Mouse (Mus musculus) cortical plate, adult 2 months (tissue): Measurements from ENCODE around the gene Hsdl1.

Source experiments
- CTCF ChIP-seq: fragments of 200-500 bp; IDR thresholded peaks from 2 replicates; pipeline ENCODE4 v1.5.1; 2011; ENCODE audit warnings: mild to moderate bottlenecking, control low read depth, low read length; ENCODE audit not compliant: insufficient read depth; ENCODE audit errors: extremely low read depth
- POLR2A ChIP-seq: fragments of 200-500 bp; IDR thresholded peaks from 2 replicates; pipeline ENCODE4 v1.6.1; 2011; ENCODE audit warnings: mild to moderate bottlenecking, low read length, control low read depth; ENCODE audit not compliant: insufficient read depth; ENCODE audit errors: extremely low read depth

GRCm38 (mm10) chr8:119530937-119531336 lies 44.0 kb downstream of the Hsdl1 start:
- TF ChIP-seq CTCF (no peak), POLR2A (no peak)
